Mouse (Mus musculus) lung, postnatal 0 days (tissue): ENCODE measurements around the gene Syncrip. TPM values are rescaled to one million over a fixed set of nuclear protein-coding genes. Genes with fewer than 3 reads are reported as not detected.
"Not testable (repeated sequence)": the region's sequence is repeated elsewhere in the genome, so short reads cannot be mapped to it uniquely, and the experiment has no call there.

ENCODE experiments used
- ATAC-seq: fragments of 200-750 bp; cut with Nextera tagmentation; 2 replicates; pipeline ENCODE4 v1.8.0; 2017; ENCODE audit warnings: moderate library complexity
- DNase-seq: peaks from one replicate; pipeline ENCODE4 v3.0.0-alpha.2; 2016; ENCODE audit warnings: low spot score
- H3K27ac ChIP-seq: fragments of 300-500 bp; sonication (generic); 2 replicates; pipeline ENCODE4 v1.5.1; 2014; ENCODE audit warnings: antibody characterized with exemption, mild to moderate bottlenecking, low read length, mixed read lengths
- H3K27me3 ChIP-seq: fragments of 300-500 bp; sonication (generic); replicated peaks from 2 replicates; pipeline ENCODE4 v1.6.1; 2014; ENCODE audit warnings: low read length, mixed read lengths; ENCODE audit not compliant: insufficient read depth
- H3K36me3 ChIP-seq: fragments of 300-500 bp; sonication (generic); 2 replicates; pipeline ENCODE4 v1.6.1; 2014; ENCODE audit warnings: low read length, mixed read lengths; ENCODE audit not compliant: insufficient read depth
- H3K4me1 ChIP-seq: fragments of 300-500 bp; sonication (generic); 2 replicates; pipeline ENCODE4 v1.6.1; 2014; ENCODE audit warnings: antibody characterized with exemption, low read depth, low read length, mixed read lengths; ENCODE audit not compliant: insufficient read depth
- H3K4me2 ChIP-seq: fragments of 300-500 bp; sonication (generic); replicated peaks from 2 replicates; pipeline ENCODE4 v1.6.1; 2014; ENCODE audit warnings: low read depth, mild to moderate bottlenecking, low read length, moderate library complexity, mixed read lengths
- H3K4me3 ChIP-seq: fragments of 300-500 bp; sonication (generic); 2 replicates; pipeline ENCODE4 v1.5.1; 2014; ENCODE audit warnings: low read depth, low read length
- H3K9ac ChIP-seq: fragments of 300-500 bp; sonication (generic); replicated peaks from 2 replicates; pipeline ENCODE4 v1.6.1; 2014; ENCODE audit warnings: low read depth, mild to moderate bottlenecking
- H3K9me3 ChIP-seq: fragments of 300-500 bp; sonication (generic); 2 replicates; pipeline ENCODE4 v1.6.1; 2016; ENCODE audit warnings: low read length, mixed read lengths
- CTCF ChIP-seq: IDR thresholded peaks from 2 replicates; pipeline ENCODE4 v1.5.1; 2016; ENCODE audit warnings: antibody characterized with exemption, mild to moderate bottlenecking
- EP300 ChIP-seq: IDR thresholded peaks from 2 replicates; pipeline ENCODE4 v1.6.1; 2016; ENCODE audit warnings: antibody characterized with exemption, mild to moderate bottlenecking, control low read depth
- WGBS: fragments of 180-500 bp; shearing (Covaris S2); extraction: QIAGEN DNeasy Blood & Tissue Kit; methylation state at CpG from one replicate; pipeline ENCODE4 v1.1.7; 2014; 5-methylcytosine and 5-hydroxymethylcytosine counted together
- polyA plus RNA-seq: library from polyadenylated mRNA; unstranded; fragments of >200 nt; fragmentation: Nextera tagmentation; extraction: Ambion mirVana; gene quantifications from 2 replicates; pipeline ENCODE4 v1.2.1, GENCODE M21; 2015

The Syncrip gene
- polyA plus RNA-seq, 1 experiment from 2014 or later, result 36.0 TPM

DNA sequence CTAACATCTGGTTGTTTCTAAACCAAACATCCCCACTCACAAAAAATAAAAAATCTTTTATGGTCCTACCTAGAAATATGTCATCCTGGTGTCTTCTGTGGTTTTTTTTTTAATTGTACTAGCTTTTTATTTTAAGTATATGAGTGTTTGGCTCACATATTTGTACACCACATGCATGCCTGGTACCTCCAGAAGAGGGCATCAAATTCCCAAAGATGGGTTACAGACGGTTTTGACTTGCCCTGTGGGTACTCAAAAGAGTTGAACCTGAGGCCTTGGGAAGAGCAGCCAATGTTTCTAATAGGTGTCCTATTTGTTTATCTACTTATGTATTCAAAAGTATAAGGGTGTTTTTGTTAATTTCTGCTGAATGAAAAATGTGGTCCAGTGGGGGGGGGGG lies 6.2 kb downstream of the Syncrip start:
- Histone ChIP-seq H3K27ac (no peak overlapping the region), H3K27me3 (no peaks in the 10 kb centered on the region), H3K4me3 (no peak overlapping the region), H3K9ac (no peak overlapping the region), H3K4me2 (no peak overlapping the region), H3K9me3 (no peaks in the 10 kb centered on the region), H3K4me1 (peaks cover 5% of the 10 kb centered on the region; the same call in 1 of the 2 replicates), H3K36me3 (peaks cover 12% of the 10 kb centered on the region; the same call in 1 of the 2 replicates)
- peak; percentile 16 for DNase-seq
- ATAC-seq, result no peak
- WGBS, result 28% methylated on average over 1 of the region's 1 CpGs
- TF ChIP-seq CTCF (peak; percentile 45), EP300 (no peak)

DNA sequence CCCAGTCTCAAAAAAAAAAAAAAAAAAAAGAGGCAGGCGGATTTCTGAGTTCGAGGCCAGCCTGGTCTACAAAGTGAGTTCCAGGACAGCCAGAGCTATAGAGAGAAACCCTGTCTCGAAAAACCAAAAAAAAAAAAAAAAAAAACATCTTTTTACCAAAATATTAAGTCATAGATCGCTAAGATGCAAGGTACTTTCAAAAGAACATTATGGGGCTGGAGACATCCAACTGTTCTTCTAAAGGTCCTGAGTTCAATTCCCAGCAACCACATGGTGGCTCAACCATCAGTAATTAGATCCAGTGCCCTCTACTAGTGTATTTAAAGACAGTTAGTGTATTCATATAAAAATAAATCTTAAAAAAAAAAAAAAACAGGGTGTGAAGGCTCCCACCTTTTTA lies 21.4 kb downstream of the Syncrip start:
- H3K4me1 ChIP-seq, H3K9ac ChIP-seq, ATAC-seq, H3K27ac ChIP-seq, H3K27me3 ChIP-seq, H3K4me3 ChIP-seq, DNase-seq, H3K9me3 ChIP-seq, H3K4me2 ChIP-seq: not testable (repeated sequence)
- 87% methylated on average over 4 of the region's 4 CpGs for WGBS
- peaks cover 19% of the 10 kb centered on the region; the same call in 1 of the 2 replicates for H3K36me3 ChIP-seq

DNA sequence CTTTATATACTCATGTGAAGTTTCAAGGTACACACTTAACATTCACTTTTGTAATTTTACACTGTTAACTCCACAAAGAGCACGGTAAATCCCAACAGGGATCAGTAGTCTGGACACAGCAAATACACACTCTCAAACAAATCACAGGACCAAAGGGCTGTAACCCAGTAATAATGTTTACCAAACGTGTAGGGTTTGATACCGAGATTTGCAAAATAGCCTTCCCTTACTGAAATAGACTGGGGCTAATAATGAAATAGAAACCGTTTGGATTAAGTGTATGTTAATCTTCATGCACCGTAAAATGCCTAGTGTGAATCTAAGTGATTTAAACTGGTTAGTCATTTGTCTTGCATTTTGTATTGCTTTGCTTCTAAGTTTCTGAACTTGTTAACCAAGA lies 42.4 kb downstream of the Syncrip start:
- no peaks in the 10 kb centered on the region for H3K9me3 ChIP-seq
- WGBS, result 22% methylated on average over 5 of the region's 5 CpGs
- no peak overlapping the region for H3K4me3 ChIP-seq
- H3K4me1 ChIP-seq, result peaks cover 5% of the 10 kb centered on the region; the same call in 1 of the 2 replicates
- no peaks in the 10 kb centered on the region for H3K27me3 ChIP-seq
- ATAC-seq, result no peak
- no peak overlapping the region for H3K9ac ChIP-seq
- H3K36me3 ChIP-seq, result no peaks in the 10 kb centered on the region
- TF ChIP-seq CTCF (no peak), EP300 (no peak)
- H3K4me2 ChIP-seq, result no peak overlapping the region
- no peak overlapping the region for H3K27ac ChIP-seq
- no peak for DNase-seq

DNA sequence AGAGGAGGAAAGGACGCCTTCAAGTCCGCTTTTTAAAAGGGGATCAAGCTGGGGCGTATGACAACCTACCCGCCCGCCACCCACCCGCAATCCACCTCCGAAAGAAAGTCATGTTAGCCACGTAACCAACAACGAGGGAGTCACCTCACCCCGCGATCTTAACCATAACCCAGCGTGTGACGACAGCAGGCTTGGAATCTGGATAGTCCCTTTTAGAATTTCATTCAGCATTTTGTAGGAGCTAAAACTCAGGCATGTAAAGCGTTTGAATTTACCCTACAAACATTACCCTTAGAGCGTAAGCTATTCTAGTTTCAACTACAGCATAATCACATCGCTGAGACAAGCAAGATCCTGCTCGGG lies 43.2 kb downstream of the Syncrip start:
- Histone ChIP-seq H3K4me2 (peak overlapping the region; percentile 89), H3K4me1 (peaks cover 5% of the 10 kb centered on the region; the same call in 1 of the 2 replicates), H3K9ac (peak overlapping the region; percentile 32; the same call in 1 of the 2 replicates), H3K9me3 (no peaks in the 10 kb centered on the region), H3K27me3 (no peaks in the 10 kb centered on the region), H3K36me3 (no peaks in the 10 kb centered on the region), H3K4me3 (peak overlapping the region; percentile 80), H3K27ac (peak overlapping the region; percentile 92)
- no peak for TF ChIP-seq CTCF
- TF ChIP-seq EP300, result no peak
- ATAC-seq (peak; percentile 25), DNase-seq (no peak)
- under 1% methylated on average over 17 of the region's 17 CpGs for WGBS

DNA sequence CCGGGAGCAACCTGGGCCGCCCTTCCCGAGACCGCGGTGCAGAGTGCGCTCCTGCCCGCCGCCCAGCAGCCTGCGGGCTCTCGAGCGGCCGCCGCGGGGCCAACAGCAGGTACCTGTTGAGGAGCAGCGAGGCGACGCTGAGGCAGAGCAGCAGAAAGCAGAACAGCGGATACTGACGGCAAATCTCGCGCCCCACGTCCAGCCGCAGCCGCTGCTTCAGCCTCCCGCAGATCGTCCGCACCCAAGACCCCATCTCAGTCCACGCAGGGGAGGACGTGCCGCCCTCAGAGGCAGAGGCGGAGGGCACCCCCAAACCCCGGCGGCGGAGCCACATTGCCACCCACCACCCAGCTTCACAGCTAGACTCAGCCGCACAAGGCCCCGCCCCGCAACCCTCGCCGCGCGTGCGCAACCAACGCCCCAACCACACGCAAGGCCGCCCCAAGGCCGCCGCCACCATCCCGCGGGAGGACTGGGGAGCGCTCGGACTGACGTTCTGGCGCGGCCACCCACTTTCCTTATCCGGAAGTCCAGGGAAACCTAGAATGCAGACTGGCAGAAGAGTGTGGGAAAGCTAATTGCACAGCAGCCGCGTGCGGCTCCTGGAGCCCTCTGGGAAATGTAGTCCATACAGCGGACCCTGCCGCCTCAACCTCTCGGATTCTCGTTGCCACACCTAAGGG lies 43.7 kb downstream of the Syncrip start, which contains the start of gene Snx14:
Gene Snx14 (minus strand): TSS at position 404 of the 683 bp plus-strand sequence.
- peaks cover 5% of the 10 kb centered on the region; the same call in 1 of the 2 replicates for H3K4me1 ChIP-seq
- TF ChIP-seq CTCF (no peak; the same call in 1 of the 2 replicates), EP300 (no peak)
- no peaks in the 10 kb centered on the region for H3K9me3 ChIP-seq
- under 1% methylated on average over 62 of the region's 62 CpGs for WGBS
- peak within 1 kb of the TSS; percentile 92 for H3K27ac ChIP-seq
- no peaks in the 10 kb centered on the region for H3K36me3 ChIP-seq
- peak within 1 kb of the TSS; percentile 80 for H3K4me3 ChIP-seq
- ATAC-seq, result peak; percentile 98
- no peaks in the 10 kb centered on the region for H3K27me3 ChIP-seq
- peak within 1 kb of the TSS; percentile 89 for H3K4me2 ChIP-seq
- peak within 1 kb of the TSS; percentile 82 for H3K9ac ChIP-seq
- DNase-seq, result peak; percentile 99

DNA sequence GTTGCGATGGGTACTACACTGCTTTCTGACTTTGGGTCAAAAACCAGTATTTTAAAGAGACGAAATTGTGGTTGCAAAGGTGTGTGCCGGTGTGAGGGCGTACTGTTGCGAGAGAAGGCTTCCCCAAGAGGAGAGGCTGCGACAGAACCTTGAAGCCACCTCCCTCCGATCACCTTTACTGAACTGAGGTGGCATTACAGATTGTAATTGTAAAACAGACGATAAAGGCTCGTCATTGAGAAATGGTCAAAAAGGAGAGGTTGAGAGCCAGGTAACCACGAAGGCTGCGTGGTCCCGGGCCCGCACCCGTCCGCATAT lies 44.2 kb downstream of the Syncrip start:
- DNase-seq (peak; percentile 42), ATAC-seq (no peak)
- Histone ChIP-seq H3K27ac (peak overlapping the region; percentile 92), H3K36me3 (no peaks in the 10 kb centered on the region), H3K27me3 (no peaks in the 10 kb centered on the region), H3K9me3 (no peaks in the 10 kb centered on the region), H3K4me2 (peak overlapping the region; percentile 89), H3K4me1 (peaks cover 5% of the 10 kb centered on the region; the same call in 1 of the 2 replicates), H3K9ac (peak overlapping the region; percentile 82), H3K4me3 (peak overlapping the region; percentile 80)
- 2% methylated on average over 15 of the region's 15 CpGs for WGBS
- TF ChIP-seq CTCF (no peak), EP300 (no peak)
